Mouse (Mus musculus) retina, postnatal 7 days (tissue): ENCODE results near the gene Slc45a3.

Experiments
- DNase-seq: peaks from one replicate; pipeline ENCODE4 v3.0.0-alpha.2; 2012; ENCODE audit warnings: low read depth, low spot score

The Slc45a3 gene

GRCm38 (mm10) chr1:131962606-131963084 is at the start of gene Slc45a3:
TSS of gene Slc45a3 (plus strand) at chr1:131962967.
- no peak for DNase-seq

- DNase-seq = no peak
Observed at GRCm38 (mm10) chr1:131917634-131918033, 45.1 kb upstream of the Slc45a3 start.

GRCm38 (mm10) chr1:131919052-131919451 is 43.7 kb upstream of the Slc45a3 start:
- no peak for DNase-seq

- no peak for DNase-seq
Observed at GRCm38 (mm10) chr1:131922100-131922499, 40.7 kb upstream of the Slc45a3 start.

GRCm38 (mm10) chr1:131933471-131933870 is 29.3 kb upstream of the Slc45a3 start:
- DNase-seq = no peak

GRCm38 (mm10) chr1:131937659-131938305 is 25.0 kb upstream of the Slc45a3 start:
- peak; percentile 60 for DNase-seq

- DNase-seq = no peak
Observed at GRCm38 (mm10) chr1:131938811-131939210, 24.0 kb upstream of the Slc45a3 start.

- DNase-seq = no peak
Observed at GRCm38 (mm10) chr1:131940711-131941244, 22.0 kb upstream of the Slc45a3 start.

- no peak for DNase-seq
Observed at GRCm38 (mm10) chr1:131941501-131941900, 21.3 kb upstream of the Slc45a3 start.

GRCm38 (mm10) chr1:131942621-131943590 is 19.9 kb upstream of the Slc45a3 start:
- DNase-seq = no peak

GRCm38 (mm10) chr1:131945674-131946440 is 16.9 kb upstream of the Slc45a3 start:
- DNase-seq = no peak

GRCm38 (mm10) chr1:131946462-131947215 is 16.1 kb upstream of the Slc45a3 start:
- no peak for DNase-seq

GRCm38 (mm10) chr1:131947997-131948525 is 14.7 kb upstream of the Slc45a3 start:
- no peak for DNase-seq

- no peak for DNase-seq
Observed at GRCm38 (mm10) chr1:131954242-131954865, 8.4 kb upstream of the Slc45a3 start.

- no peak for DNase-seq
Observed at GRCm38 (mm10) chr1:131955131-131955757, 7.5 kb upstream of the Slc45a3 start.

GRCm38 (mm10) chr1:131957416-131957815 is 5.4 kb upstream of the Slc45a3 start:
- no peak for DNase-seq

- DNase-seq = no peak
Observed at GRCm38 (mm10) chr1:131961004-131961403, 1.8 kb upstream of the Slc45a3 start.

GRCm38 (mm10) chr1:131963085-131963951 is 551 bp downstream of the Slc45a3 start:
- no peak for DNase-seq

- no peak for DNase-seq
Observed at GRCm38 (mm10) chr1:131964100-131964499, 1.3 kb downstream of the Slc45a3 start.
